Mouse (Mus musculus): ENCODE results near the gene Gm21190. TPM values are rescaled to one million over a fixed set of nuclear protein-coding genes. Genes with fewer than 3 reads are reported as not detected.
A peak's percentile ranks its signal among the peaks of the same experiment; 100 is the strongest.
"Not testable (repeated sequence)": the region's sequence is repeated elsewhere in the genome, so short reads cannot be mapped to it uniquely, and the experiment has no call there.

Gm21190 gene
- polyA plus RNA-seq, 1 experiment from 2014 or later: 0.23 TPM

DNA sequence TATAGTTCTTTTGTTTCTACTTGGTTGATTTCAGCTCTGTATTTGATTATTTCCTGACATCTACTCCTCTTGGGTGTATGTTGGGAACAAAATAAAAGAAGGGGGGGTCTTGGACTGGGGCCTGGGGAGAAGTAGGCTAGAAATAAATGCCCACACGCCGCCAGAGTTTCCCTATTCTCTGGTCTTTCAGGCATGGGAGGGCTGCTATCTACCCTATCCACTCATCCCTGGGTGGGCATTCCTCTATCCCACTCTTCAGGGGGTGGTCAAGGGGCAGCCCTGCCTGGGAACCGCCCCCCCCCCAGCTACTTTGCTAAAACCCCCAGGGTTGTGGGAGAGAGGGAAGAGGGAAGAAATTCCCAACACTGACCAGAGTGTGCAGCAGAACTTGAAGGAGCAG lies 16.8 kb downstream of the Gm21190 start:
- H3K4me1 ChIP-seq; H3K4me2 ChIP-seq (replicated peaks); H3K36me3 ChIP-seq; H3K27ac ChIP-seq (replicated peaks); H3K27me3 ChIP-seq; H3K4me3 ChIP-seq (replicated peaks); H3K9ac ChIP-seq: not testable (repeated sequence)
- ATAC-seq (ENCODE audit: insufficient number of reproducible peaks, low FRiP score, low TSS enrichment, low read depth): 0 out of 2 replicates have a peak, but pooled peaks have one; percentile 22
- 61% methylated on average over 3 of the region's 3 CpGs for WGBS
- peaks cover 26% of the 10 kb centered on the region for H3K9me3 ChIP-seq (replicated peaks)

GRCm38 (mm10) chr5:15509911-15510310 lies 19.1 kb downstream of the Gm21190 start:
- peak; percentile 78; the same call in 1 of the 2 replicates for ATAC-seq (ENCODE audit: insufficient number of reproducible peaks, low FRiP score, low TSS enrichment, low read depth)
- H3K4me2 ChIP-seq (replicated peaks); H3K9ac ChIP-seq; H3K4me3 ChIP-seq (replicated peaks); H3K27me3 ChIP-seq; H3K36me3 ChIP-seq; H3K4me1 ChIP-seq; H3K27ac ChIP-seq (replicated peaks): not testable (repeated sequence)
- 78% methylated on average over 1 of the region's 1 CpGs for WGBS
- H3K9me3 ChIP-seq (replicated peaks): peaks cover 26% of the 10 kb centered on the region

DNA sequence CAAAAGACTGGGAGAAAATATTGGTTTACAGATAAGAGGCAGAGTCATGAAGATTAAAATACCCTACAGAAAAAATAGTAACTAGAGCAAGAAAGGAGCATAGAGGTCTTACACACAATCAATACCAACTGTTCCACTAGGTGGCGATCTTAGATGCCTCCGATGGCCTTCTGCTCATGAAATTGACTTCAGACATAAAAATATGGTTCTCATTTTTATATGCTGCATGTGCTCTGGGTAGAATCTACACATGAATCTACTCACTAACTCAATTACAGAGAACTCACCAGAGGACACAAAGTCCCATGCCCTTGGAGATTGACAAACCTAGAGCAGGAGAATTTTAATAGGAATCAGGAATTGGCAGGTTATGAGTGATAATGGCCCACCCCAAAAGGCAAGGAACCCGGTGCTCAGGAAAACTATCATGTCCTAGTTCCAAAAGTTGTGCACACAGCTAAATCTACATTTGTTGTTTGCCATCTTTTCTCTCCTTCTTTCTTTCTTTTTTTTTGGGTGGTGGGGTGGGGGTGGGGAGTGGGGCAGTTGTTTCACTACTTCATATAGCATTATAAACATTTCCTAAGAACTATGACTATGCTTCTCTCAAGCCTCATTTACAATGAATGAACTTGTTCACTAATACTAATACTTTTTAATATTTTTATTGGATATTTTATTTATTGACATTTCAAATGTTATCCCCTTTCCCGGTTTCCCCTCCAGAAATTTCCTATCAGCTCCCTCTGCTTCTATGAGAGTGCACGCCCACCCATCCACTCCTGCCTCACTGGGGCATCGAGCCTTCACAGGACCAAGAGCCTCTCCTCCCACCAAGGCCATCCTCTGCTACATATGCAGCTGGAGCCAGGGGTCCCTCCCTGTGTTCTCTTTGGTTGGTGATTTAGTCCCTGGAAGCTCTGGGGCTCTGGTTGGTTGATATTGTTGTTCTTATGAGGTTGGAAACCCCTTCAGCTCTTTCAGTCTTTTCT lies 20.3 kb downstream of the Gm21190 start:
- ATAC-seq (ENCODE audit: insufficient number of reproducible peaks, low FRiP score, low TSS enrichment, low read depth); H3K27me3 ChIP-seq; H3K9ac ChIP-seq; H3K36me3 ChIP-seq; H3K27ac ChIP-seq (replicated peaks); H3K4me2 ChIP-seq (replicated peaks); H3K4me1 ChIP-seq; H3K4me3 ChIP-seq (replicated peaks): not testable (repeated sequence)
- 67% methylated on average over 6 of the region's 6 CpGs for WGBS
- peaks cover 23% of the 10 kb centered on the region for H3K9me3 ChIP-seq (replicated peaks)

GRCm38 (mm10) chr5:15507757-15508459 lies 21.1 kb downstream of the Gm21190 start:
- H3K4me2 ChIP-seq (replicated peaks); H3K9ac ChIP-seq; H3K4me1 ChIP-seq; H3K4me3 ChIP-seq (replicated peaks); H3K36me3 ChIP-seq; H3K27me3 ChIP-seq; H3K27ac ChIP-seq (replicated peaks): not testable (repeated sequence)
- WGBS: 62% methylated on average over 6 of the region's 6 CpGs
- ATAC-seq (ENCODE audit: insufficient number of reproducible peaks, low FRiP score, low TSS enrichment, low read depth): peak; percentile 60; the same call in 1 of the 2 replicates
- H3K9me3 ChIP-seq (replicated peaks): peaks cover 19% of the 10 kb centered on the region

GRCm38 (mm10) chr5:15507309-15507619 lies 21.8 kb downstream of the Gm21190 start:
- 74% methylated on average over 3 of the region's 3 CpGs for WGBS
- 0 out of 2 replicates have a peak, but pooled peaks have one; percentile 41 for ATAC-seq (ENCODE audit: insufficient number of reproducible peaks, low FRiP score, low TSS enrichment, low read depth)
- Histone ChIP-seq H3K27ac (replicated peaks) (no peak overlapping the region), H3K27me3 (no peaks in the 10 kb centered on the region), H3K36me3 (no peaks in the 10 kb centered on the region), H3K9me3 (replicated peaks) (peaks cover 18% of the 10 kb centered on the region), H3K9ac (no peak overlapping the region), H3K4me2 (replicated peaks) (no peak overlapping the region), H3K4me1 (no peaks in the 10 kb centered on the region), H3K4me3 (replicated peaks) (no peak overlapping the region)

- peaks cover 15% of the 10 kb centered on the region; the same call in 1 of the 2 replicates for H3K9me3 ChIP-seq (replicated peaks)
- H3K4me1 ChIP-seq: no peaks in the 10 kb centered on the region
- 45% methylated on average over 16 of the region's 16 CpGs for WGBS
- H3K36me3 ChIP-seq: no peaks in the 10 kb centered on the region
- H3K4me2 ChIP-seq (replicated peaks): peak overlapping the region; percentile 16; the same call in 1 of the 2 replicates
- peak overlapping the region; percentile 9; the same call in 1 of the 2 replicates for H3K4me3 ChIP-seq (replicated peaks)
- no peaks in the 10 kb centered on the region for H3K27me3 ChIP-seq
- ATAC-seq (ENCODE audit: insufficient number of reproducible peaks, low FRiP score, low TSS enrichment, low read depth): peak; percentile 76; the same call in 1 of the 2 replicates
- no peak overlapping the region for H3K27ac ChIP-seq (replicated peaks)
- H3K9ac ChIP-seq: no peak overlapping the region
Measured at GRCm38 (mm10) chr5:15506575-15507308, 22.3 kb downstream of the Gm21190 start.

- H3K9ac ChIP-seq; H3K36me3 ChIP-seq; H3K4me3 ChIP-seq (replicated peaks); H3K4me1 ChIP-seq; H3K27me3 ChIP-seq; H3K4me2 ChIP-seq (replicated peaks); H3K27ac ChIP-seq (replicated peaks): not testable (repeated sequence)
- peak; percentile 81 for ATAC-seq (ENCODE audit: insufficient number of reproducible peaks, low FRiP score, low TSS enrichment, low read depth)
- WGBS: 32% methylated on average over 5 of the region's 5 CpGs
- peaks cover 12% of the 10 kb centered on the region for H3K9me3 ChIP-seq (replicated peaks)
Measured at GRCm38 (mm10) chr5:15498774-15499400, 30.1 kb downstream of the Gm21190 start.

- H3K9ac ChIP-seq; H3K4me3 ChIP-seq (replicated peaks); H3K4me1 ChIP-seq; H3K27ac ChIP-seq (replicated peaks); H3K36me3 ChIP-seq; H3K4me2 ChIP-seq (replicated peaks); H3K27me3 ChIP-seq: not testable (repeated sequence)
- H3K9me3 ChIP-seq (replicated peaks): peaks cover 12% of the 10 kb centered on the region
- ATAC-seq (ENCODE audit: insufficient number of reproducible peaks, low FRiP score, low TSS enrichment, low read depth): peak; percentile 54; the same call in 1 of the 2 replicates
- WGBS: 67% methylated on average over 3 of the region's 3 CpGs
Measured at GRCm38 (mm10) chr5:15498350-15498749, 30.7 kb downstream of the Gm21190 start.

DNA sequence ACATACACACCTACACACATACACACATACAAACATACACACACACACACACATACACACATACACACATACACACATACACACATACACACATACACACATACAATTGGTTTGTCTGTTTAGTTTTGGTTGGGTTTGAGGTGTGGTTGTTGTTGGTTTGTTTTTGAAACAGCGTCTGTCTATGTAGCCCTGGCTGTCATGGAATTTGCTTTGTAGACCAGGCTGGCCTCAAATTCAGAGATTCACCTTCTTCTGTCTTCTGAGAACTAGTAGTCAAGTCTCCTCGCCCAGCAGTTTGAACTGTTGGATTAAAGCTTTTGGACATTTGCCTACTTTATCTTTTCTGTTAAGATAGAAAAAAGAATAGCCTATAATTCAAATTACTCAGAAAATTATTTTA lies 38.1 kb downstream of the Gm21190 start:
- not testable (repeated sequence) for H3K4me1 ChIP-seq; H3K27ac ChIP-seq (replicated peaks); H3K9ac ChIP-seq; H3K4me2 ChIP-seq (replicated peaks); ATAC-seq (ENCODE audit: insufficient number of reproducible peaks, low FRiP score, low TSS enrichment, low read depth); H3K9me3 ChIP-seq (replicated peaks); H3K27me3 ChIP-seq; H3K36me3 ChIP-seq; H3K4me3 ChIP-seq (replicated peaks)
- 56% methylated on average over 2 of the region's 2 CpGs for WGBS

GRCm38 (mm10) chr5:15488743-15489142 lies 40.3 kb downstream of the Gm21190 start:
- Histone ChIP-seq H3K4me3 (replicated peaks) (no peak overlapping the region), H3K27ac (replicated peaks) (no peak overlapping the region), H3K9me3 (replicated peaks) (peaks cover 9% of the 10 kb centered on the region; the same call in 1 of the 2 replicates), H3K36me3 (no peaks in the 10 kb centered on the region), H3K4me2 (replicated peaks) (no peak overlapping the region), H3K27me3 (no peaks in the 10 kb centered on the region), H3K4me1 (no peaks in the 10 kb centered on the region), H3K9ac (no peak overlapping the region)
- ATAC-seq (ENCODE audit: insufficient number of reproducible peaks, low FRiP score, low TSS enrichment, low read depth): peak; percentile 75
- 85% methylated on average over 5 of the region's 5 CpGs for WGBS

All from embryonic facial prominence, embryonic 15.5 days (tissue).